Mouse (Mus musculus) left cerebral cortex, postnatal 4 days (tissue): ENCODE measurements at regions not wholly inside any gene's neighbourhood (a gene's known extent, or its start where the extent isn't known, plus 50 kb on each side); places are given as distances from the start of the nearest gene placed in this dataset.
A peak's percentile ranks its signal among the peaks of the same experiment; 100 is the strongest.

Experiments used
- DNase-seq: peaks from one replicate; pipeline ENCODE4 v3.0.0-alpha.2; 2022
- intact Hi-C: fragments of 180-260 bp; cut with DNase I; formaldehyde crosslinking; loops from one replicate; pipeline ENCODE4 v1.15.1; 2025

DNA sequence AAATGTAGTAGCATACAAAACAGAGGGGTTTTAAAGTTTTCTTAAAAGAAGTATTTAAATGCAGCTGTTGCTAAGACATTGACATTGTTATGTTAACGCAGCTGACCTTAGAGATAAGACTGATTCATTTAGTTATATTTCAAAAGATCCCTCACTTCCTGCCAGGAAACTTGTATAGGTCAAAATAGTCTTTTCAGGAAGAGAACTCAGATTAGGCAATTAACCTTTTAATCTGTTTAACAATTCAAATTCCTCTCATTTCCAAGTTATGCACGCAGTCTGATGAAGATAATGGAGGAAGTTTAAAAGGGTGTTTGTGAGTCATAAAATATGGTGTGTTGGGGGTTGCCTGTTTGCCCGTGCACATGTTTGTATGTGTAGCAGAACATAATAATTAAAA is 448.5 kb downstream of the Tmtc2 start:
- intact Hi-C loops = no loop called here
- DNase-seq = no peak

GRCm38 (mm10) chr10:105120229-105120628 is 454.0 kb downstream of the Tmtc2 start:
- intact Hi-C loops = no loop called here
- DNase-seq = peak; percentile 28

DNA sequence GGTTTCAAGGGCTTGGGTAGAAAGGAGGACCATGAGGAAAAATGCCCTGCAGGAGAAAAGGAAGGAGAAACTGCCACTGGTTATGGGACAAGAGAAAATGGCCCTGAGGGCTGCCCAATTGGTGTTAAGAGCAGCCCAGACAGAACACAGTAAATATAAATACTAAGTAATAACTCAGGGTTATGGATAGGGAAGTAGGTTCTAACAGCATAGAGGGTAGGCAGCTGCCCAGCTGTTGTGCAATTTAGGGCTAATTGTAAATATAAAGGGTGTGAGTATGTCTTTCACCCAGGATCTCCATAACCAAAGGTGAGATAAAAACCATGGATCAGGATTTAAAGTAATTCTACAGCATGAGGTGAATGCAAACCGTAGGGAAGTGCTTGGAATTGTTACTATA is 458.1 kb downstream of the Tmtc2 start:
- DNase-seq = no peak
- intact Hi-C loops = no loop called here

DNA sequence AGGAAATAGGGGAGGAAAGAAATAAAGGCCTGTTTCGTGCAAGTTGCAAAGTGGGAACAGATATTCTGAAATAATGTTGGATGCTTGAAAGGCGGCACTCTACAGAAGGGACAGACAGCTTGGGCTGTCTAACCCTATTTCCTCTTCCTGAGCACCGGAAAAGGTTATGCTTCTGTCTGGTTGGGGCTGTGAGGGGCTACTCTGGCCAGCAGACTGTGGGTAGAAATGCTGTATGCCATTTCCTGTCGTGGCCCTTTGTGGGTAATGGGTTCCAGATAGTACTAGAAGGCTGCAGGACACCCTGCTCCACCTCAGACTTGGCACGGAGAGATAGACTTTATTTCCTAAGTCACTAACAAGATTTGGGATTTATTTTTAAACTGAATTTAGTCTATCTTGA is 459.3 kb downstream of the Tmtc2 start:
- DNase-seq = no peak
- intact Hi-C loops = no loop called here

- no peak for DNase-seq
- intact Hi-C loops = no loop called here
These were observed 464.0 kb downstream of the Tmtc2 start for GRCm38 (mm10) chr10:105110247-105110646.

DNA sequence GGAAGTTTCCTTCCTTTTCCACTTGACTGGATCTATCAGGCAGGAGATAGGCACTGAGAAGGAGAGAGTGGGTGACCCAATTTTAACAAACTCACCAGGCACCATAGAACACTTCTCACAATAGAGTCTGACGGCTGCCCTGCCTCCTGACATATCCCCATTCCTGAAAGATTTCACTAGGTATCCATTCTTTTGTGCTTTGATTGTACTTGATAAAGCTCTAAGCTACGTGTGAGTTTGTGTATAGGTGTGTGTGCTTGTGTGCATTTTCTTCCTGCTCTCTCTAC is 477.3 kb downstream of the Tmtc2 start:
- no peak for DNase-seq
- intact Hi-C loops = no loop called here

- intact Hi-C loops = no loop called here
- no peak for DNase-seq
These were observed 477.8 kb downstream of the Tmtc2 start for GRCm38 (mm10) chr10:105096323-105097044.

GRCm38 (mm10) chr10:105095800-105096199 is 478.5 kb downstream of the Tmtc2 start:
- no peak for DNase-seq
- intact Hi-C loops = no loop called here

- DNase-seq = no peak
- intact Hi-C loops = no loop called here
These were observed 497.4 kb downstream of the Tmtc2 start for GRCm38 (mm10) chr10:105076892-105077291.

DNA sequence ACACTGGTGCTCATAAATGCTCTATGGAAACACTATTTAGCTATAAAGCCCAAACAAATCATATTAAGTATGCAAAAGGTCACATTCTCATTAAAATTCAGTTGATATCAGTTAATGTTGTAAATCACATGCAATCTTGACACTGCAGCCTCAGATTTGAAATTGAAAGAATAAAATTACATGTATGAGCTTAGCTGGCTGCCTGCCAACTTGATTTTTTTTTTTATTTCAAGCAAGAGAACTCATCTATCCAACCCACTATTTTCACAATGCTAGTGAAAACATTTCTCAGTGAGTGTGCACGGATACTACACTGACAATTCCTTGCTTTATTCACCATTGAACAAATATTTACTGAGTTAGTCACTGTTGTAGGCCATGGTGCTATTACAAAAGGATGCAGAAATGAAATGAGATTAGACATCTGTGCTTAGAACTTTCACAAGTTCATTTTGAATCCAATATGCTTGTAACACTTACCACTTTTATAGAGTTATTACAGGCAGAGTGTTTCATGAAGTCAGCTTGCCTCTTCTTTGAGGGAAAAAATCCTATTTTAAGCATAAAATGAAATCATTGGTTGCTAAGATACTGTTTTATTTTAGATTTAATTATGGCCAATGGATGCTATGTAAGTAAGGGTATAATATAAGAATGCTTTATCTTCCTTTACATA is 539.4 kb downstream of the Tmtc2 start:
- intact Hi-C loops = no loop called here
- no peak for DNase-seq

DNA sequence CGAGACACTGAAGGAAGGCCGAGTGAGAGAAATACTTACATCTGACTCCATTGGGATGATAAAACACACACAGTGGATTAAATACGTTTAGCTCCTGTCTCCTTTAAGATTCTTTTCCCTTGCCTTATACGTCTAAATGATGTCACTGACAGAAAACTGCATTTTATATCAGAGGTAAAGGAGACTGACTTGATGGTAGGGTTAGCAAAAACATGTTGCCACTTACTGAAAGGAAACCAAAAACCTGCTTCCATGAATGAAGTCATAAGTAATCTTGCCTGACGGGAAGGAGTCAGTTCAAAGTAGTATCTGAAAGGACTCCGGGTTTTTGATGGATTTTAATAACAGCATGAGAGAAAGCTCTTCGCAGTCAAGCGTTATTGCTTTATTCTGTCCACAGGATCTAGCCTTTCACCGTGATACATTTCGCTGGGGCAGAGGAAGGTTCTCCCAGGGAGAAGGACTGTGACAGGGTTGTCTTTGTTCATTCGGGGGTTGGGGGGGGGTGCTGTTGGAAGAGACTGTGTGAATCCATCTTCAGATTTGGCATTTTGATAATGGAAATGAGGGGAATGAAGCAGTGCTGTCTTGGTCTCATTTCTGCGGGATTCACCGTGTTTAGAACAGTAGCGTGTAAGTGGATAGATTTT is 553.7 kb downstream of the Tmtc2 start:
- DNase-seq = peak; percentile 10
- intact Hi-C loops = no loop called here

DNA sequence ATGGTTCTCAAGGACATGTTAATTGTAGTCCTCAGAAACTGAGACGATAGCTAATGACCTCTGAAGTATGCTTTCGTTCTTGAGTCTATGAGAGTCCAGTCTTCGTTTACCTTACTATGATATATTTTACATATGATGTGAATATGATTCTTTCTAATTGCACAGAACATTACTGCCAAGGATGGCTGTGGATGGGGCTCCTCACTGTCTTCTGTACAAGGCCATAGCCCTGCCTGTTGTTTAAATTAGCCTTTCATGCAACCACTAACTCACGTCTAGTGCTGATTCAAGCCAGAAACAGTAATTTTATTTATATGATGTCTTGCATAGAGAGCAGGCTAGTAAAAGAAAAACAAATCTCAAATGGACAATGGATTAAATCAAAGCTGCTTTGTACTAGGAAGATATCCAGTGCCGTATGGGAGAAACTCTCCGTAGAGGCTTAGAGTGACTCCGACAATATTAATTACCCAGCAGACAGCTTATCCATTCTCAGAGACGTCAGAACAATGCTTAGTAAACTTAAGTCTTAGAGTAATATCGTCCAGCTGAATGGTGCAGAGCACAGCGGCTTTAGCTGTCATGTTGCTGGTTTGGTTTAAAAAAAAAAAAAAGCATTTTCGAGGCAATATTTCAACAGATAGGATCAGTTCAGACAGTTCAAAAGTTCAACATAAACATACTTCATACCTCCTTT is 554.3 kb downstream of the Tmtc2 start:
- intact Hi-C loops = no loop called here
- DNase-seq = no peak
